Mouse (Mus musculus) midbrain, embryonic 15.5 days (tissue): Measurements from ENCODE around the gene Zfp120. TPM values are rescaled to one million over a fixed set of nuclear protein-coding genes. Genes with fewer than 3 reads are reported as not detected.
"Not testable (repeated sequence)": the region's sequence is repeated elsewhere in the genome, so short reads cannot be mapped to it uniquely, and the experiment has no call there.

Experiments
- ATAC-seq: fragments of 200-750 bp; cut with Nextera tagmentation; replicated peaks from 2 replicates; pipeline ENCODE4 v1.8.0; 2017; ENCODE audit warnings: moderate TSS enrichment
- H3K27ac ChIP-seq: fragments of 300-500 bp; sonication (generic); 2 replicates; pipeline ENCODE4 v1.5.1; 2015; ENCODE audit warnings: mild to moderate bottlenecking, inconsistent platforms
- H3K27me3 ChIP-seq: fragments of 300-500 bp; sonication (generic); replicated peaks from 2 replicates; pipeline ENCODE4 v1.6.1; 2015; ENCODE audit warnings: inconsistent platforms
- H3K36me3 ChIP-seq: fragments of 300-500 bp; sonication (generic); replicated peaks from 2 replicates; pipeline ENCODE4 v1.6.1; 2015; ENCODE audit warnings: inconsistent platforms
- H3K4me1 ChIP-seq: fragments of 300-500 bp; sonication (generic); 2 replicates; pipeline ENCODE4 v1.6.1; 2015; ENCODE audit warnings: inconsistent platforms
- H3K4me2 ChIP-seq: fragments of 300-500 bp; sonication (generic); 2 replicates; pipeline ENCODE4 v1.6.1; 2015; ENCODE audit warnings: inconsistent platforms, mild to moderate bottlenecking, moderate library complexity
- H3K4me3 ChIP-seq: fragments of 300-500 bp; sonication (generic); 2 replicates; pipeline ENCODE4 v1.5.1; 2015; ENCODE audit warnings: mild to moderate bottlenecking, inconsistent platforms
- H3K9ac ChIP-seq: fragments of 300-500 bp; sonication (generic); 2 replicates; pipeline ENCODE4 v1.6.1; 2015; ENCODE audit warnings: mild to moderate bottlenecking, inconsistent platforms
- H3K9me3 ChIP-seq: fragments of 300-500 bp; sonication (generic); 2 replicates; pipeline ENCODE4 v1.6.1; 2016; ENCODE audit warnings: inconsistent platforms
- WGBS: fragments of 180-500 bp; shearing (Covaris S2); methylation state at CpG from one replicate; pipeline ENCODE4 v1.1.7; 2015; ENCODE audit warnings: mixed read lengths; 5-methylcytosine and 5-hydroxymethylcytosine counted together
- polyA plus RNA-seq: library from polyadenylated mRNA; unstranded; fragments of >200 nt; fragmentation: Nextera tagmentation; extraction: Ambion mirVana; gene quantifications from 2 replicates; pipeline ENCODE4 v1.2.1, GENCODE M21; 2015

Gene Zfp120
- polyA plus RNA-seq = 10.6 and 12.6 TPM in 2 replicates

DNA sequence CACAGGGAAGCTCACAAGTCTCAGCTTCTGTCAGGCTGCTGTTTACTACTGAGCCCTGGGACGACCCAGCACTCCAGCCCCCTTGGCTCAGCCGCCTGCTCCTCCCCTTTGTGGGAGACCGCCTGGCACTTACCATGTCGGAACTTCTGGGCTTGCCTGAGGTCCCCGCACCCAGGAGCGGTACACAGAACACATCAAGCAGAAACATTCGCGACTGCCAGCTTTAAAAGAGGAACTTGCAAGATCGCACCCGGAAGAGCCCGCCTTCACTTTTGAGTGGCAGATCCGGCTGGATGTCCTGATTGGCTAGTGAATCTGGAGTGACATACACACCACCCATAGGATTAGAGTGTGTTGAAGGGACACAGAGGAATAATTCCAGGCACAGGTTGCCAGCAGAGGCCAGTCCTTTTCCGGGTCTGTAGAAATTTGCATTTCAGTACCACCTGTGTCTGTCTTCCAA, at the start of gene Zfp120:
Zfp120 (minus strand) TSS at position 274 of the 463 bp plus-strand sequence.
- H3K4me1 ChIP-seq = peaks cover 10% of the 10 kb centered on the region
- peaks cover 16% of the 10 kb centered on the region; the same call in 1 of the 2 replicates for H3K36me3 ChIP-seq
- under 1% methylated on average over 13 of the region's 13 CpGs for WGBS
- peak within 1 kb of the TSS; percentile 52 for H3K4me2 ChIP-seq
- H3K4me3 ChIP-seq = peak within 1 kb of the TSS; percentile 89
- H3K9ac ChIP-seq = peak within 1 kb of the TSS; percentile 70
- ATAC-seq = peak; percentile 100
- H3K27me3 ChIP-seq = no peaks in the 10 kb centered on the region
- H3K9me3 ChIP-seq = no peaks in the 10 kb centered on the region
- peak within 1 kb of the TSS; percentile 77 for H3K27ac ChIP-seq

- H3K4me1 ChIP-seq, H3K9ac ChIP-seq, H3K27ac ChIP-seq, H3K4me3 ChIP-seq, H3K27me3 ChIP-seq, H3K36me3 ChIP-seq, H3K4me2 ChIP-seq, ATAC-seq, H3K9me3 ChIP-seq: not testable (repeated sequence)
- WGBS = 76% methylated on average over 7 of the region's 7 CpGs
Measured at GRCm38 (mm10) chr2:150181570-150181999, 45.1 kb upstream of the Zfp120 start, which contains the start of gene Gm14139. TSS of gene Gm14139 (plus strand) at chr2:150181755.

DNA sequence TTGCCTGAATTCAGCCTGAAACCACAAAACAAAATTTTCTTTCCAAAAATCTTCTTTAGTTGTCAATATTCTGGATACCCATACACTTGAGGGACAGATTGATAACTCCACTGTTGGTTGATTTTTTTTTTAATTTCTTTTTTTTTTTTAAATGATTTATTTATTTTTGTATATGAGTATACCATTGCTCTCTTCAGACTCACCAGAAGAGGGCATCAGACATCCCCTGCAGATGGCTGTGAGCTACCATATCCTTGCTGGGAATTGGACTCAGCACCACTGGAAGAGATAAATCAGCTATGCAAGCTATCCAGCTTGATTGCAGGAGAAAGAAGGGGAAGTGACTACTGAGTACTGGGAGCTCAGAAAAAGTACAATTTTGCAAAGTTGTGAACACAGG, 44.5 kb upstream of the Zfp120 start:
- not testable (repeated sequence) for H3K4me1 ChIP-seq, H3K9ac ChIP-seq, H3K27me3 ChIP-seq, H3K27ac ChIP-seq, ATAC-seq, H3K9me3 ChIP-seq, H3K4me2 ChIP-seq, H3K4me3 ChIP-seq, H3K36me3 ChIP-seq

GRCm38 (mm10) chr2:150179579-150179978, 43.1 kb upstream of the Zfp120 start, which contains the start of gene Gm10770:
TSS of gene Gm10770 (minus strand) at chr2:150179679.
- 81% methylated on average over 4 of the region's 4 CpGs for WGBS
- ATAC-seq, H3K9ac ChIP-seq, H3K36me3 ChIP-seq, H3K27ac ChIP-seq, H3K9me3 ChIP-seq, H3K27me3 ChIP-seq, H3K4me2 ChIP-seq, H3K4me3 ChIP-seq, H3K4me1 ChIP-seq: not testable (repeated sequence)

GRCm38 (mm10) chr2:150173833-150174232, 37.3 kb upstream of the Zfp120 start:
- H3K27ac ChIP-seq = no peak overlapping the region
- H3K4me3 ChIP-seq = no peak overlapping the region
- H3K36me3 ChIP-seq = no peaks in the 10 kb centered on the region
- no peak overlapping the region for H3K4me2 ChIP-seq
- H3K27me3 ChIP-seq = no peaks in the 10 kb centered on the region
- no peaks in the 10 kb centered on the region for H3K9me3 ChIP-seq
- H3K4me1 ChIP-seq = no peaks in the 10 kb centered on the region
- no peak overlapping the region for H3K9ac ChIP-seq
- ATAC-seq = no peak

- no peaks in the 10 kb centered on the region for H3K9me3 ChIP-seq
- H3K4me1 ChIP-seq = no peaks in the 10 kb centered on the region
- H3K27me3 ChIP-seq = no peaks in the 10 kb centered on the region
- no peak overlapping the region for H3K4me3 ChIP-seq
- H3K27ac ChIP-seq = no peak overlapping the region
- ATAC-seq = no peak
- H3K36me3 ChIP-seq = no peaks in the 10 kb centered on the region
- no peak overlapping the region for H3K9ac ChIP-seq
- H3K4me2 ChIP-seq = no peak overlapping the region
Measured at GRCm38 (mm10) chr2:150166703-150167102, 30.2 kb upstream of the Zfp120 start.

DNA sequence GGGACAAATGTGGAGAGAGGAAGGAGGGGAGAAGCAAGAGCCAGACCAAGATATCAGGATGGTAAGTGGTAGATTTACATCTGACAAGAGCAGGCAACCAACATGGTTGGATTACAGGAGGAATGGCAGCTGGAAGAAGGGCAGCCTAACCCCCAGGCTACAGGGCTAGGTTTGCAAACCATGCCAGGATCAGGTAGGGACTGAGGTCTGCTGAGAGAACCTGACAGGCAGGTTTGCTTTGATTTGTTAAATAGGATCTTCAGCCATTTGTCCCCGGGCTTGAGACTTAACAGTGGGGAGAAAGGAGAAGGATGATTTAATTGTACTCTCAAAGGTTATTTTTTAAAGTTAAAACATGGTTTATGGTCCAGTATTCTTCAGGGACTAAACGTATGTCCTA, 3.7 kb downstream of the Zfp120 start:
- Histone ChIP-seq H3K4me1 (peaks cover 10% of the 10 kb centered on the region), H3K4me2 (no peak overlapping the region), H3K36me3 (peaks cover 30% of the 10 kb centered on the region), H3K4me3 (no peak overlapping the region), H3K9me3 (peaks cover 16% of the 10 kb centered on the region; the same call in 1 of the 2 replicates), H3K27ac (no peak overlapping the region), H3K9ac (no peak overlapping the region), H3K27me3 (no peaks in the 10 kb centered on the region)
- WGBS = 85% methylated on average over 2 of the region's 2 CpGs
- ATAC-seq = no peak

DNA sequence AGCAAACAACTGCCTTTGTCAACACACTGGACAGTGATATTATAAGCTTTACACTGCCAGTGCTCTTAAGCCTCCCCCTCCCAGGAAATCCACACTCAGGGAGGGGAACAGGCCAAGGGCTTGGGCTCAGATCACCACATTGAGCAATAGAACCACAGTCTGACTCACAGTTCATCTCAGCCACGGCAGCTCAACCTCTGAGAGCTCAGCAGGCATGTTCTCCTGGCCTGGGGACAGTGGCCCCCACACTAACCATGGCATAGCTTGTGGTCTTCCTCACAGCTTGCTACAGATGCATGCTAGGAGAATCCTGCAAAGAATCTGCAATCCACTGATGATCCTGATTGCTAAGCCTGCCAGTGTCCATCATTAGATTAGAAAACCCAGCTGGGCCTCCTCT, 4.5 kb downstream of the Zfp120 start:
- peaks cover 16% of the 10 kb centered on the region; the same call in 1 of the 2 replicates for H3K9me3 ChIP-seq
- not testable (repeated sequence) for H3K4me3 ChIP-seq, H3K4me2 ChIP-seq, ATAC-seq, H3K9ac ChIP-seq, H3K27me3 ChIP-seq, H3K27ac ChIP-seq
- peaks cover 30% of the 10 kb centered on the region for H3K36me3 ChIP-seq
- peaks cover 10% of the 10 kb centered on the region for H3K4me1 ChIP-seq
- WGBS = 94% methylated on average over 1 of the region's 1 CpGs

- H3K4me2 ChIP-seq = no peak overlapping the region
- no peak overlapping the region for H3K27ac ChIP-seq
- WGBS = 90% methylated on average over 10 of the region's 10 CpGs
- no peak for ATAC-seq
- H3K27me3 ChIP-seq = no peaks in the 10 kb centered on the region
- peaks cover 28% of the 10 kb centered on the region for H3K36me3 ChIP-seq
- no peak overlapping the region for H3K4me3 ChIP-seq
- H3K9me3 ChIP-seq = peaks cover 8% of the 10 kb centered on the region
- H3K4me1 ChIP-seq = no peaks in the 10 kb centered on the region
- H3K9ac ChIP-seq = no peak overlapping the region
Measured at GRCm38 (mm10) chr2:150111247-150111912, 25.1 kb downstream of the Zfp120 start.

DNA sequence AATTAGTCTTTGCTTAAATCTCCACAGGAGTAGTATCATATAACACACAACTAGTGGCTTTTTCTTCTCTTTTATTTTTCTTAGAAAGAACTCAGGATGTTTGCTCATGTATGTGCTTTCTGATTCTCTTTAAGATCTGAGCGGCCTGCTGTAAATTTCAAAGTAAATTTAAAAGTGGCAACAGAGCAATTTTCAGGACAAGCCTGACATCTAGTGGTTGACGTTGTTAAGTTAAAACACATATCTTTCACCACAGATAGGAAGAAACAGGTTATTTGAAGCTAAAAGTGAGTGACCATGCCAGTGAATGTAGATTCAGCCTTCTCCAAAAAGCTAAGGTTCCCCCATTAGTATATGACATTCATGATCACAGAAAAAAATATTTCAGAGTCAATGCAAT, 36.9 kb downstream of the Zfp120 start:
- not testable (repeated sequence) for H3K4me1 ChIP-seq, H3K4me3 ChIP-seq, H3K4me2 ChIP-seq, H3K27me3 ChIP-seq, H3K9me3 ChIP-seq, H3K9ac ChIP-seq, H3K27ac ChIP-seq, H3K36me3 ChIP-seq
- 22% methylated on average over 2 of the region's 2 CpGs for WGBS
- ATAC-seq = peak; percentile 82

Other genes starting within 250 kb of the Zfp120 start
- not detected in 2 replicates for gene Gm10770, start 43.0 kb upstream of the Zfp120 start, polyA plus RNA-seq
- not detected in 2 replicates for gene Gm14139, start 45.0 kb upstream of the Zfp120 start, polyA plus RNA-seq
- 9.9 and 11.9 TPM in 2 replicates for gene Zfp937, start 81.4 kb upstream of the Zfp120 start, polyA plus RNA-seq
- 3.0 and 3.2 TPM in 2 replicates for gene Gm21994, start 118.9 kb upstream of the Zfp120 start, polyA plus RNA-seq
- gene Gm14124, start 120.8 kb upstream of the Zfp120 start, polyA plus RNA-seq = not detected in 2 replicates
- gene Gm10130, start 187.0 kb upstream of the Zfp120 start, polyA plus RNA-seq = 0.75 and 1.3 TPM in 2 replicates
- gene 3300002I08Rik, start 226.1 kb upstream of the Zfp120 start, polyA plus RNA-seq = 15.2 and 15.9 TPM in 2 replicates